ENCODE assay signal across 29 mouse cellular contexts in genomic region chr15:15443271-15443670, GRCm38 (mm10).
"Had no signal": no experiment of that assay in that cellular context is flagged by ENCODE, and none has a peak within 500 bp of the region (broad histone marks: within the 10 kb centered on the region; RNA-seq: fewer than 3 reads in every experiment).

No protein-coding gene starts in this region.

- H3K36me3 ChIP-seq: heart, embryonic 10.5 days; heart, embryonic 12.5 days; hindbrain, embryonic 10.5 days; hindbrain, embryonic 12.5 days; intestine, embryonic 15.5 days; kidney, embryonic 15.5 days; limb, embryonic 10.5 days; limb, embryonic 12.5 days; liver, embryonic 13.5 days; liver, embryonic 15.5 days had no signal

- H3K4me2 ChIP-seq: heart, embryonic 12.5 days; hindbrain, embryonic 12.5 days; hindbrain, embryonic 14.5 days; intestine, embryonic 15.5 days; kidney, embryonic 15.5 days; limb, embryonic 12.5 days; liver, embryonic 11.5 days; liver, embryonic 13.5 days; liver, embryonic 15.5 days had no signal

- H3K4me1 ChIP-seq: heart, embryonic 10.5 days; heart, embryonic 12.5 days; hindbrain, embryonic 10.5 days; hindbrain, embryonic 12.5 days; intestine, embryonic 15.5 days; kidney, embryonic 15.5 days; limb, embryonic 10.5 days; limb, embryonic 12.5 days; liver, embryonic 13.5 days; liver, embryonic 15.5 days had no signal

- H3K27ac ChIP-seq: gastrocnemius, adult 2 months; heart, embryonic 10.5 days; hindbrain, embryonic 10.5 days; hindbrain, embryonic 12.5 days; hindbrain, embryonic 14.5 days; intestine, embryonic 15.5 days; kidney, embryonic 15.5 days; kidney, postnatal 0 days; layer of hippocampus, adult 2 months; left cerebral cortex, adult 2 months; limb, embryonic 10.5 days; limb, embryonic 12.5 days; liver, embryonic 13.5 days; liver, embryonic 15.5 days had no signal

- H3K9ac ChIP-seq: heart, embryonic 12.5 days; hindbrain, embryonic 12.5 days; hindbrain, embryonic 14.5 days; intestine, embryonic 15.5 days; kidney, embryonic 15.5 days; limb, embryonic 12.5 days; liver, embryonic 13.5 days; liver, embryonic 15.5 days had no signal

- H3K9me3 ChIP-seq: heart, embryonic 10.5 days; hindbrain, embryonic 10.5 days; hindbrain, embryonic 12.5 days; intestine, embryonic 15.5 days; kidney, embryonic 15.5 days; limb, embryonic 10.5 days; limb, embryonic 12.5 days; liver, embryonic 13.5 days; liver, embryonic 15.5 days had no signal

- ATAC-seq: hindbrain, embryonic 16.5 days; inflammation-experienced regulatory T-cells, adult 6 months; intestine, embryonic 15.5 days; intestine, postnatal 0 days had no signal

- DNase-seq: gastrocnemius, adult 2 months; gastrocnemius, postnatal 10 days; gastrocnemius, postnatal 25 days; heart, adult 18-20 months; heart, postnatal 10 days; heart, postnatal 4 days; kidney, adult 18-20 months; kidney, adult 8-10 months; kidney, postnatal 14 days; kidney, postnatal 36 days; liver; liver, embryonic 13.5 days had no signal

- H3K27me3 ChIP-seq: heart, embryonic 12.5 days; hindbrain, embryonic 12.5 days; intestine, embryonic 15.5 days; kidney, embryonic 15.5 days; limb, embryonic 12.5 days; liver, embryonic 13.5 days; liver, embryonic 15.5 days had no signal

- H3K4me3 ChIP-seq: gastrocnemius, adult 2 months; heart, embryonic 10.5 days; heart, embryonic 12.5 days; hindbrain, embryonic 10.5 days; hindbrain, embryonic 12.5 days; intestine, embryonic 15.5 days; kidney, embryonic 15.5 days; layer of hippocampus, adult 2 months; left cerebral cortex, adult 2 months; limb, embryonic 10.5 days; limb, embryonic 12.5 days; liver, embryonic 13.5 days; liver, embryonic 15.5 days had no signal
